7 mouse cellular contexts compared by ENCODE assay signal in the genomic region with DNA sequence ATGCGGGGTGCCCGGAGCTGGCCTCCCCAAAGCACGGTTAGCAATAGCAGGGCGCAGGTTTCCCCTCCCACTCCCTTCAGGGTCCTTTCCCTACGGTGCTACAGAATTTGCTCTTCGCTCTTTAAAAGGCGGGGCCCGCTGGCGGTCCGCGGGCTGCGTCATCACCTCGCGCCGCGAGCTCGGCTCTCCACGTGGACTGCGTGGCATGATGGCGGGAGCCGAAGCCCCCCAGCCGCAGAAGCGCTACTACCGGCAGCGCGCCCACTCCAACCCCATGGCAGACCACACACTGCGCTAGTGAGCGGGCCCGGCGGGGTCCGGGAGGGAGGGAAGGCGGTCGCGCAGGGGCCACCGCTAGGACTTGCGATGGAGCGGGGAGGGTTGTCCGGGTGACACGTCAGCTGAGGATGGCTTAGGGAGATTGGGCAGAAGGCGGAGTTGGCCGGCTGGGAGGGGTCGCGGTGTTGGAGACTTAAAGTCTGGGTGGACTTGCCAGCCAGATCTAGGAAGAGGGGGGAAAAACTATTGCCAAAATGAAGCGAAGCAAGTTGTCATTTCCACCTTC. TPM values are rescaled to one million over a fixed set of nuclear protein-coding genes. Genes with fewer than 3 reads are reported as not detected.
DNase-seq lines count a peak whose midpoint lies in the region; ATAC-seq and TF ChIP-seq lines count a peak whose summit lies in the region.

No protein-coding gene starts in this region.

- no peaks in the 10 kb centered on the region for H3K9me3 ChIP-seq in embryonic facial prominence, embryonic 12.5 days
- H3K9me3 ChIP-seq in limb, embryonic 11.5 days (ENCODE audit: control insufficient read depth, low read length) = no peaks in the 10 kb centered on the region
- H3K9me3 ChIP-seq in midbrain, embryonic 13.5 days = no peaks in the 10 kb centered on the region

- H3K4me1 ChIP-seq in embryonic facial prominence, embryonic 12.5 days = peaks cover 9% of the 10 kb centered on the region; the same call in 1 of the 2 replicates
- 0 out of 2 replicates have a peak, but pooled peaks cover 4% of the 10 kb centered on the region for H3K4me1 ChIP-seq in limb, embryonic 11.5 days (ENCODE audit: control insufficient read depth, insufficient read depth, low read length)
- H3K4me1 ChIP-seq in midbrain, embryonic 13.5 days (replicated peaks) = peaks cover 16% of the 10 kb centered on the region
- no peaks in the 10 kb centered on the region; the same call in 1 of the 2 replicates for H3K4me1 ChIP-seq in small intestine, adult 2 months (ENCODE audit: control insufficient read depth, insufficient read depth, insufficient read length, low read length)

- DNase-seq in adrenal gland, postnatal 14 days = peak; percentile 93
- peak; percentile 88 to 94 for DNase-seq in heart, adult 18-20 months
- peak; percentile 94 for DNase-seq in kidney, adult 18-20 months
- DNase-seq in limb, embryonic 11.5 days (ENCODE audit: low spot score) = peak; percentile 96

- peak overlapping the region; percentile 80; the same call in 1 of the 2 replicates for H3K27ac ChIP-seq in embryonic facial prominence, embryonic 12.5 days
- H3K27ac ChIP-seq in limb, embryonic 11.5 days (replicated peaks; ENCODE audit: low read depth, low read length) = no peak overlapping the region
- no peak overlapping the region; the same call in 1 of the 2 replicates for H3K27ac ChIP-seq in midbrain, embryonic 13.5 days
- no peak overlapping the region for H3K27ac ChIP-seq in small intestine, adult 2 months (ENCODE audit: insufficient read depth, low read depth, low read length)

- H3K4me2 ChIP-seq in embryonic facial prominence, embryonic 12.5 days (replicated peaks) = peak overlapping the region; percentile 97
- H3K4me2 ChIP-seq in limb, embryonic 11.5 days (ENCODE audit: low read depth, severe bottlenecking) = peak overlapping the region; percentile 98
- H3K4me2 ChIP-seq in midbrain, embryonic 13.5 days (replicated peaks) = peak overlapping the region; percentile 92

- no peak for TF ChIP-seq CTCF in small intestine, adult 2 months (IDR thresholded peaks at IDR 0.05; ENCODE audit: extremely low read depth, insufficient read length, insufficient replicate concordance, low read depth, low read length)

- peak overlapping the region; percentile 68 for H3K9ac ChIP-seq in embryonic facial prominence, embryonic 12.5 days
- H3K9ac ChIP-seq in limb, embryonic 11.5 days (ENCODE audit: low read length) = peak overlapping the region; percentile 63
- peak overlapping the region; percentile 73 for H3K9ac ChIP-seq in midbrain, embryonic 13.5 days (replicated peaks)

- H3K27me3 ChIP-seq in embryonic facial prominence, embryonic 12.5 days = peaks cover 10% of the 10 kb centered on the region; the same call in 1 of the 2 replicates
- H3K27me3 ChIP-seq in limb, embryonic 11.5 days (ENCODE audit: control insufficient read depth, insufficient read depth, low read length) = no peaks in the 10 kb centered on the region; the same call in 1 of the 2 replicates
- peaks cover 10% of the 10 kb centered on the region for H3K27me3 ChIP-seq in midbrain, embryonic 13.5 days
- no peaks in the 10 kb centered on the region for H3K27me3 ChIP-seq in small intestine, adult 2 months (ENCODE audit: control insufficient read depth, insufficient read depth, low read length)

- H3K4me3 ChIP-seq in embryonic facial prominence, embryonic 12.5 days = peak overlapping the region; percentile 83
- H3K4me3 ChIP-seq in limb, embryonic 11.5 days (ENCODE audit: low read depth, low read length) = peak overlapping the region; percentile 90
- peak overlapping the region; percentile 79 for H3K4me3 ChIP-seq in midbrain, embryonic 13.5 days (replicated peaks)
- H3K4me3 ChIP-seq in small intestine, adult 2 months (ENCODE audit: low read depth, low read length) = peak overlapping the region; percentile 89

- WGBS in embryonic facial prominence, embryonic 12.5 days = under 1% methylated on average over 44 of the region's 44 CpGs
- 0% methylated on average over 44 of the region's 44 CpGs for WGBS in limb, embryonic 11.5 days
- WGBS in midbrain, embryonic 13.5 days = under 1% methylated on average over 44 of the region's 44 CpGs
- under 1% methylated on average over 44 of the region's 44 CpGs for WGBS in small intestine, adult 2 months

- H3K36me3 ChIP-seq in embryonic facial prominence, embryonic 12.5 days = peaks cover 10% of the 10 kb centered on the region
- H3K36me3 ChIP-seq in limb, embryonic 11.5 days (ENCODE audit: control insufficient read depth, insufficient read depth, low read length) = no peaks in the 10 kb centered on the region; the same call in 1 of the 2 replicates
- H3K36me3 ChIP-seq in midbrain, embryonic 13.5 days = peaks cover 9% of the 10 kb centered on the region
- H3K36me3 ChIP-seq in small intestine, adult 2 months (ENCODE audit: control insufficient read depth, insufficient read depth, low read length) = no peaks in the 10 kb centered on the region

- no peak for TF ChIP-seq POLR2A in small intestine, adult 2 months (IDR thresholded peaks at IDR 0.05; ENCODE audit: low read depth, low read length)

- peak; percentile 79 for ATAC-seq in embryonic facial prominence, embryonic 12.5 days (ENCODE audit: insufficient number of reproducible peaks, insufficient read depth, low FRiP score, low TSS enrichment)
- ATAC-seq in limb, embryonic 11.5 days (ENCODE audit: insufficient number of reproducible peaks, low FRiP score, low TSS enrichment, low read depth) = peak; percentile 67
- peak; percentile 86 for ATAC-seq in midbrain, embryonic 13.5 days

RNA-seq across cellular contexts. Expression of gene Eef1akmt3, which starts 0.5 kb away (rescaled TPM):
- 0.15 and 0.23 TPM in 2 replicates for total RNA-seq in adrenal gland, postnatal 14 days (2021)
- polyA plus RNA-seq in embryonic facial prominence, embryonic 12.5 days (2016; fragmentation: Nextera tagmentation; extraction: Ambion mirVana) = 0.45 and 0.61 TPM in 2 replicates
- under 1 TPM in 1 of 2 experiments, not detected in 1; 0.15 TPM for total RNA-seq in heart, adult 18-20 months (2021)
- polyA plus RNA-seq in limb, embryonic 11.5 days (2014; fragmentation: Nextera tagmentation; extraction: Ambion mirVana) = 0.19 and 0.31 TPM in 2 replicates
- polyA plus RNA-seq in midbrain, embryonic 13.5 days (2015; fragmentation: Nextera tagmentation; extraction: Ambion mirVana) = 0.11 and 0.18 TPM in 2 replicates
- polyA plus RNA-seq in small intestine, adult 2 months (2012; rRNA removed) = 1.2 TPM in 2 replicates

RNA-seq across cellular contexts. Expression of gene Mettl1, which starts 0.6 kb away (rescaled TPM):
- total RNA-seq in adrenal gland, postnatal 14 days (2021) = 12.4 and 18.1 TPM in 2 replicates
- polyA plus RNA-seq in embryonic facial prominence, embryonic 12.5 days (2016; fragmentation: Nextera tagmentation; extraction: Ambion mirVana) = 51.6 and 53.1 TPM in 2 replicates
- 1 to 10 TPM; 7.0 to 8.2 TPM for total RNA-seq in heart, adult 18-20 months (2021)
- 47.6 and 50.4 TPM in 2 replicates for polyA plus RNA-seq in limb, embryonic 11.5 days (2014; fragmentation: Nextera tagmentation; extraction: Ambion mirVana)
- 21.1 and 22.0 TPM in 2 replicates for polyA plus RNA-seq in midbrain, embryonic 13.5 days (2015; fragmentation: Nextera tagmentation; extraction: Ambion mirVana)
- polyA plus RNA-seq in small intestine, adult 2 months (2012; rRNA removed) = 9.6 and 10.3 TPM in 2 replicates

RNA-seq across cellular contexts. Expression of gene Cyp27b1, which starts 6.2 kb away (rescaled TPM):
- total RNA-seq in adrenal gland, postnatal 14 days (2021) = 0.26 and 0.41 TPM in 2 replicates
- polyA plus RNA-seq in embryonic facial prominence, embryonic 12.5 days (2016; fragmentation: Nextera tagmentation; extraction: Ambion mirVana) = 0.09 and 0.10 TPM in 2 replicates
- under 1 TPM; 0.20 to 0.23 TPM for total RNA-seq in heart, adult 18-20 months (2021)
- polyA plus RNA-seq in limb, embryonic 11.5 days (2014; fragmentation: Nextera tagmentation; extraction: Ambion mirVana) = not detected in 2 replicates
- 0.08 and 0.14 TPM in 2 replicates for polyA plus RNA-seq in midbrain, embryonic 13.5 days (2015; fragmentation: Nextera tagmentation; extraction: Ambion mirVana)
- polyA plus RNA-seq in small intestine, adult 2 months (2012; rRNA removed) = 0.22 and 0.29 TPM in 2 replicates

RNA-seq across cellular contexts. Expression of gene Tsfm, which starts 11.2 kb away (rescaled TPM):
- 57.6 and 58.7 TPM in 2 replicates for total RNA-seq in adrenal gland, postnatal 14 days (2021)
- 76.5 and 84.1 TPM in 2 replicates for polyA plus RNA-seq in embryonic facial prominence, embryonic 12.5 days (2016; fragmentation: Nextera tagmentation; extraction: Ambion mirVana)
- 10 to 100 TPM; 57.3 to 71.6 TPM for total RNA-seq in heart, adult 18-20 months (2021)
- 87.4 and 91.8 TPM in 2 replicates for polyA plus RNA-seq in limb, embryonic 11.5 days (2014; fragmentation: Nextera tagmentation; extraction: Ambion mirVana)
- 63.5 and 63.9 TPM in 2 replicates for polyA plus RNA-seq in midbrain, embryonic 13.5 days (2015; fragmentation: Nextera tagmentation; extraction: Ambion mirVana)
- 24.7 and 36.4 TPM in 2 replicates for polyA plus RNA-seq in small intestine, adult 2 months (2012; rRNA removed)

RNA-seq across cellular contexts. Expression of gene March9, which starts 18.1 kb away (rescaled TPM):
- total RNA-seq in adrenal gland, postnatal 14 days (2021) = 6.2 and 8.0 TPM in 2 replicates
- 2.2 and 2.4 TPM in 2 replicates for polyA plus RNA-seq in embryonic facial prominence, embryonic 12.5 days (2016; fragmentation: Nextera tagmentation; extraction: Ambion mirVana)
- total RNA-seq in heart, adult 18-20 months (2021) = 1 to 10 TPM; 2.9 to 3.5 TPM
- 1.2 and 1.6 TPM in 2 replicates for polyA plus RNA-seq in limb, embryonic 11.5 days (2014; fragmentation: Nextera tagmentation; extraction: Ambion mirVana)
- 5.6 and 6.4 TPM in 2 replicates for polyA plus RNA-seq in midbrain, embryonic 13.5 days (2015; fragmentation: Nextera tagmentation; extraction: Ambion mirVana)
- polyA plus RNA-seq in small intestine, adult 2 months (2012; rRNA removed) = 1.9 and 6.9 TPM in 2 replicates
